Mouse (Mus musculus): Measurements from ENCODE around the gene Btbd3.

The Btbd3 gene

DNA sequence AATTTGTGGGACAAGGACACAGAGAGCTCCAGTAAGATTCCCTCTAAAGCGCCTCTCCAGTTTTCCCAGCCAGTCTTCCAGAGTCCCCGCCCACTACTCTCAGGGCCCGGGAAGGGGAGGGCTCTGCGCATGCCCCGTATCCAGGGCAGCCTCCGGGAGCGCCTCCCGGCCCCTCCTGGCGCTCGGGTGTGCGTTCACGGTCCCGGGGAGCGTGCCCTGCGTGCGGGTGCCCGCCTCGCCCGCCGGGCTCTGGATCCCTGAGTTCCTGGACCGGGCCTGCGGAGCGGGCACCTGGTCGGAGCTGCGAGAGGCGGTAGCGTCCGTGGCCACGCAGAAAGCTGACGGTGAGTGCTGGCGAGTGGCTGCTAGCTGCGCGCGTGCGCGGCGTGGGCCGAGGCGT lies at the start of gene Btbd3:
Gene Btbd3 (plus strand): TSS at position 155 of the 400 bp plus-strand sequence.
- peak; percentile 7 for DNase-seq (ENCODE audit: low spot score)

DNA sequence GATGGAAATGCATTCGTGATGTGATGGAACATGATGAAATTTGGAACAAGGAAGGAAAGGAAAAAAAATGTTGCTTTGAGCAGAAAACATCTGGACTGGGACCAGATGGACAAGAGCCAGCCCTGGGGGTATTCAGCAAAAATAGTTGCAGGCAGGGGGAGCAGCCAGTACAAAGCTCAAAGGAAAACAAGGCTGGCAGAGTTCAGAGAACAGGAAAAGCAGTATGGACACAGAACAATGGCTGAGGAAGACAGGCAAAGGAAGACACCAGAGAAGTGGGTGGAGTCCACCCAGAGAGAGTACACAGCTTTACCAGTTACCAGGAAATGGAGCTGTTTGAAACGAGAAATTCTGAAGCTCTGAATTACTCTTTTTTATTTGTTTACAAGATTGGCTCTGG lies 40.8 kb upstream of the Btbd3 start:
- DNase-seq (ENCODE audit: low spot score), result no peak

DNA sequence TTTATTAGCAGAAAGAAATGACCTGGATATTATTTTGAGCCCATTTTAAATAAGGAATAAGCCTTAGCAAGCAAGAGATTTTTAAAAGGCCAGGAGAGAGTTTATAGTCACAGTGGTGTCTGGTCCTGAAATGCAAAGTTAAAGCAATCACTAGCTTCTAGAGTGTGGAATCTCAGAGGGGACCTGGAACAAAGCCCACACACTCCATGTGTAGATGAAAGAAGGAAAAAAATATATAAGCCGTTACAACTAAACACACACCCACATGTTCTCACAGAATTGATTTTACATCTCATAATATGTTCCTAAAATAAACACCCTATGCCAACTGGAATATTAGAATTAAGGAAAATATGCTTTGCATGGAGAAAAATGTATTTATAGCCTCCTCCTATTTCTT lies 36.1 kb upstream of the Btbd3 start:
- no peak for DNase-seq (ENCODE audit: low spot score)

DNA sequence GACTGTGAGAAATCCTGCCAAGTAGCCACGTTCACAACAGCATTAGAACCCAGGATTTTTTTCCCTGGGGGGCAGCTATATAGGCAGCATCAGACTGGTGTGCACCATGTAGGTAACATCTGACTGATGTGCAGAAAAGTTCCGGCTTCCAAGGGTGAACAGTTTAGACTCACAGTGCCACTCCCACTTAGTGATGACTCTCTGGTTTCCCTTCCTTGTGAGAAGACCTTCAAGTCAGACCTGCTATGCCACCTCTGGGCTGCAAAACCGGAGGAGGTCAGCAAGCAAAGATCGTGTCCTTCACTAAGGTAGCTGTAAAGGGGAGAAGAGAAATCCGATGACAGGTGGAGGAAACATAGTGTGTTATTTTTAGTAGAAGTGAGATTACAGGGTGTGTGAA lies 24.1 kb upstream of the Btbd3 start:
- DNase-seq (ENCODE audit: low spot score), result no peak

DNA sequence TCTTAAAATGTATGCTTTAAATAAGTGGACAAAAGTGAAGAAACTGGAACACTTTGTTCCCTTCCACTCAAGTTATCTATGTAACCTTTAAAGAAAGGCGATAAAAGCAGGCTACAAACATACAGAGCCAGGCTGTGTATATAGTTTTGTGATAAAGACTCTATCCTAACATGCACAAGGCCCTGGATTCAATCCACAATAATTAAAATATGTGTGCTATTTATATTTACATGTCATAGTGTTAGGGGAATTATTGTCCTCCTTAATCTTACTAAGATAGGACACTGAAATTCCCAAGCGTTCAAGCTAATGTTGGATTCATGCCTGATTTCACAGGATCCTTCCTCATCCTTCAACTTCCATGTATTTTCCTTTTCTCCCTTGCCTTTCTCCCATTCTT lies 20.2 kb upstream of the Btbd3 start:
- DNase-seq (ENCODE audit: low spot score), result no peak

DNA sequence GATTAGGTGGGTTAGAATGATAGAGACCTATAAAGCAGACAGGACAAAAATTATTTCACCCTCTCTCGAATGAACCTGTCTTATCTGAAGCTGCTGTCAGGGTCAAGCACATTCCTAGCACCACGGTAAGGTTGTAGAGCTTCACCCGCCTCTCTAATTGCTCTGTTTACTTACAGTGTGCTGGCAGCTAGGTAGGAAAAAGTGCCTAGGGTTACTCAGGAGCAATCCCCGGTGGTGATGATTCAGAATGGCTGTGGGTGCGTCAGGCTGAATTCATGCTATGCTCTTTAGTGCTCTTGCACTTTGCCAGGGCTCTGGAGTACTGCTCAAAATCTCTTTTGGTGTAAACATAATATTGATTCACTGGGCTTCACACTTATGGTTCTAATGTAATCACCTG lies 13.9 kb upstream of the Btbd3 start:
- DNase-seq (ENCODE audit: low spot score), result no peak

DNA sequence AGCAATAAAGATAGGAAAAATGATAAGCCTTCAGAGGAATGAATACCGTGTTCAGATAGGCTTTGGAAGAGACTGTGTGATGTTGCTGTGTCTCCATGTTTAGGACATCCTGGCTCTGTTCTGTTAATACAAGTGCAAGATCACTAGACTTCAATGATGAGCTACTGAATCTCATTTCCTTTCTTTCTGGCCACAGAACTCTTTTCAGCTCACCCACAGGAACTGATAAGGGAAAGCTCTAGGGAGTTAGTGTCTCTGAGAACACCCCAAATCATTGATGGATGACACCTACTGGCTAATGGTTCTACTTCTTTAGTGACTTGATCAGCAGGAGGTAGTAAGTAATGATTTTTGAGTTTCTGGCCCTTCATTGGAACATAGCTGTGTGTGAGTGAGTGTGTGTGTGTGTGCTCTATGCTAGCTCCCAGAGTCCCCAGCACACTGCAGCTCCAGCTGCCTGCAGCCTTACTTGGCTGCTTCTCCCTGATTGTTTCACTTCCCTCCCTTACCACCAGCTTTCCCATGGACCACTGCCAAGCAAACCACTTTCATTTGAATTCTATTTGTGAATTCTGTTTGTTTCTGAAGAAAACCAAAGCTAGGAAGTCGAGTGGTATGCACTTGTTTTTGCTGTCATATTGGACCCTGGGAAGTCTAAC lies 10.6 kb upstream of the Btbd3 start:
- DNase-seq (ENCODE audit: low spot score), result no peak

DNA sequence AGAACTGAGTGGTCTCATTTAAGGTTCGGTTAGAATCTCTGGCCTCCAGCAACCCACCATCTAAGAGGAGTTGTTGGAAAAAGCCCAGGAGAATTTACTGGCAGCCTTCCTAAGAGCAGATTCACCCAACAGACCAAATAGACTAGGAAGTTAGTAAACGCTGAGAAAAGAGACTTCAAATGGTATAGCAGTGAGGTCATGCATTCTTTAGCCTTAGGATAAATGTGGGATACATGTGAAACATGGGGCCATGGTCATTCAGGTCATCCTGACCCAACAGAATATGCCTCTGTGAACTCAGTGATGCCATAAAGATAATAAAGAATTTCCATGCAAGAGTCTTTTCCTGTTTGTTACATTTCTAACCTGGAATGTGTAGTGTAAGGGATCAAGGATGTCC lies 8.4 kb upstream of the Btbd3 start:
- no peak for DNase-seq (ENCODE audit: low spot score)

DNA sequence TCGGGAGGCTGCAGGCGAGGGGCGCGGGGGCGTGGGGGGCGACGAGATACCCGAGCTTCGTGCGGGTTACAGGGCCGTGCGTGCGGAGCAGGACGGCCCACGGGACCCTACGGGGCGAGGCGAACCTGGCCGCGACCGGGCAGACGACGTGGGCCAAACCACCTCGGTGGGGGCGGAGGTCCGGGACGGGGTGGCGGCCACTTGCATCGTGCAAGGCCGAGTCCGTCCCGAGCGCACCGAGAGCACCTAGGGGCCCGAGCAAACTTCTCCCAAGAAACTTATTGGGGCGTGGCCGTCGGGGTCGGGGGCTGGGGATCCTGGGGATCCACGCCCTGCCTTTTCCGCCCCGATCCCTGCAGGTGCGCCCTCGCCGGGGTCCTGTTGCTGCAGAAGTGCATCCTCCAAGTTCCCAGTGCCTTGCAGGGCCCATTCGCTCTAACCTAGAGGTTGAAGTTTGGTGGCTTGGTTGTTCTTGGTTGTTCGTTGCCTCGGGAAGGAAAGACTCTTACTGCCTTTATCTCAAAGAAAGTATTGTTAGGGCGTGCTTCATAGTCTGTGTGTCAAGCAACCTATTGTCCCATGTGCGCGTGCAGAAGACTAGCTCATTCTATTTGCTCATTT lies 596 bp downstream of the Btbd3 start:
- DNase-seq (ENCODE audit: low spot score), result no peak

DNA sequence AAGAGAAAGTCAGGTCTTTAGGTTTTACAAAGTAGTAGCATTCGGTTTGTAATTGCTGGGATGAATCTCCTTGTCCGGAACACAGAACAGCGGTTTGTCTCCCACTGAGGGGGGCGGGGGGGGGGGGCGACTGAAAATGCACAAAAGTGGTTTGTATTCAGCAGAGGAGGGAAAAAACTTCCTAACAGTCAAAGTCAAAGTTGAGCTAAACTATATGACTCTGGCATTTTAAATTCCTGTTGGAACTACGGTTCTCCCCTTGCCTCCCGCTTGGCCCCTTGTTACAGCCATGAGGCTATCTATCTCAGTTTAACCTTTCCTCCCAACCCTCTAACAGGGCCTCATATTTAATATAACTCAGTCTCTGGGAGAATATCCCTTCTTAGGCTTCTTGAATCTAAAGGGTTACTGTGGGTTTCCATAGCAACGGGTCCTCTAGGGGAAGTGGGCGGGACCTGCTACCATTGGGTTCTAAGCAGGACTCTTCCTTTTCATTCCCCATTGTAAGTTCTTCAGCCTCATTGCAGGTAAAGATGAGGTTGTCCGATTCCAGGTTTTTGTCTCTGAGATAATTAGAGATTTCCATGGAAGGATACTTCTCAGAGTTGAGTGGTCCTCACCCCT lies 1.4 kb downstream of the Btbd3 start:
- DNase-seq (ENCODE audit: low spot score), result peak; percentile 14

DNA sequence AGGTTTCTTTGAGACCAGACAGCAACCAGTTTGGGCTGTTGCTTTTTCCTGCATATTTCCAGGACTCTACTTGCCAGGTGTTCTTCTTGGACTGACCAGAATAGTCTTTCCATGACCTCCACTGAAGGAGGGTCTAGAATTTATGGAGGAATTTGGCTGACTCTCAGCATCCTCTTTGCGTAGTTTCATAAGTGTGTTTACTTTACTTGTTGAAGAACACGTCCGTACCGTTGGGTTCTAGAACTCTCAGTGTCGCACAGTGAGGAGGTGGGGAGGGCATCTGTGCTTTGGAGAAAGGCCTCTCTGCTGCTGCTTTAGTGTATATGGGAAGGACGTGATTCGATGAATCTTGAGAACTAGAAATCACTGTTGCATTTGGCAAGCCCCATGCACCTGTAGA lies 4.8 kb downstream of the Btbd3 start:
- no peak for DNase-seq (ENCODE audit: low spot score)

DNA sequence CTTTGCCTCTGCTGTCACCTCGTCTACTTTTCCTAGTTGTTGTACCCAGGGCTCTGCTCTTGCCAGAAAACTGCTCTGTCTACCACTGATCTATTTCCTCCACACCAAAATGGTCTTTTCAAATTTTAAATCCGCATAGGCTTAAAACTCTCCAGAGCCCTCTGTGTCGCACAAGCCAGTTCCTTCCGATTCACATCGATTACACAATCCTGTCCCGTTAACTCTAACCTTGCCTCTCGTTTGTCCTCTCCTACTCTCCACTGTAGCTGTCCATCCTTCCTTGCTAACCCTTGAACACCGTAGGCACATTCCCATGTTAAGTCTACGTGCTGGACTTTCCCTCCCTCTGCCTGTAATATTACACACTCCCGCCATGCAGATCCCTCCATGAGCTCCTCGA lies 6.5 kb downstream of the Btbd3 start:
- DNase-seq (ENCODE audit: low spot score), result no peak

DNA sequence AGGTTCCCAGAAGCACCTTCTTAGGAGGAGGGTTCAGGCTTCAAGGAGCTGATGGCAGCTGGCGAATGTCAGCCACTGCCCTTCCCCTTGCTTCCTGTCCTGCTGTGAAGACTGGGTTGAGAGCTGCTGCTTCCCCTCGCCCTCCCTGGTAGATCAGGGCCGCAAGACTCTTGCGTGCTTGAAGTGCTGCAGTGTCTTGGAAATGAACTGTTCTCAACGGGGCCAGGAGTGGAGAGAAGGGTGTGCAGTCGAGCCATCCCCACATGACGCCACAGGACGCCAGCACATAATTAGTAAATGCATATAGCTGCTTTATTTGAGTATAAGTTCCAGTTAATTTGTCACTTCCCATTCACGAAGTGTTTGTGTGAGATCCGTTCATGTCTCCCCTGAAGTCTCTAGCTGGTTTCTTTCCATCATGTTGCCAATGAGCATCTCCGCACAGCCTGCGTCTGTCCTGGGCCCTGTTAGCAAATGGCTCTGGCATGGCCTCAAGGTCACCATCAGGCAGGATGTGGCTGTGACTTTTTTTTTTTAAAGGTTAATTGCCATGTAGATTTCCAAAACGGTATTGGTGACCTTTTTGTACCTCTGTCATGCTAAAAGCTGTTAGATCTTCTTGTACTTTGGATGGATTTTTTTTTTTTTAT lies 9.1 kb downstream of the Btbd3 start:
- no peak for DNase-seq (ENCODE audit: low spot score)

DNA sequence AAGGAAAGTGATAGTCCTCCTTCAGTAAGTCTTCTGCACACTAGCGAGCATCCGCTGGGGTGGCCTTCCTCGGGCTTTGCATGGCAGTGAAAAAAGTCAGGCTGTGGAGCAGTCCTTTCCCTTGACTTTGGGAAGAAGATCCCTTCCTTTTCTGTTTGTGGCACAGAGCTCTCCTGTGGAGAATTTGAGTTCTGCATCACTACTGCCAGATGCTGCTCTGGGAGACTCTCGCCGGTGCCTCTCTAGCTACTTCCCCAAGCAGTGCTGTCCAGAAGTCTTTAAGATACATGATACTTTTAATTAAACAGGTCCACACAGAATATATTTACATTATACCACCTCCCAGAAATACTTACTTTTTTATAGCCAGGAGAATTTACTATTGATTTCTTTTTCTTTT lies 10.3 kb downstream of the Btbd3 start:
- no peak for DNase-seq (ENCODE audit: low spot score)

DNA sequence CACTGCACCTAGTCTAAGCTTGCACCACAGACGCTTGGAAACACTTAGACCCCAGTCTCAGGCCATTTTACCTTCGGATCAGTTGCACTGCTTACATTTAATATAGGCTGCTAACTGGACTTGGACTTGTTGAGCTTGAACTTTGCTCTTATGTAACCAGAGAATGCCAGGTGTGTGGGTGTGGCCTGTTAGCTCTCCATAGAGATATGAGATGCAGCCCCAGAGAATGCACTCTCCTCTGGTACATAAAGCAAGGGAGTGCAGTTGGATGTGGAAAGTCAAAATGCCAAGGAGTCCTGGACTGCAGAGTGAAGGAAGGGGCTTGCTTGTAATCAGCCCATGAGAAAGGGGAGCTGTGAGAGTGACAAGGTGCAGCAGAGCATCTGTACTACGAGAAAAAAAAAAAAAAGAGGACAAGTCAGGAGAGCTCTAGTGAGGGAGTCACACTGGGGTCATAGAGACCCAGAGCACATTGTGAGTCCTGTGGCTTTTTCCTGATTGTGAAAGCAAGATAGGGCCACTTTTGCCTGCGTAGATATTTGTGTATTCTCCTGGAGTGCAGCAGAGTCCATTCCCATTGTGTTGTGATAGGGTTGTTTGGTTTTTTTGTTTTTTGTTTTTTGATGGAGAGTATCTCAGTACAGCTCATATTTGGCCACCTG lies 11.6 kb downstream of the Btbd3 start:
- DNase-seq (ENCODE audit: low spot score), result no peak

DNA sequence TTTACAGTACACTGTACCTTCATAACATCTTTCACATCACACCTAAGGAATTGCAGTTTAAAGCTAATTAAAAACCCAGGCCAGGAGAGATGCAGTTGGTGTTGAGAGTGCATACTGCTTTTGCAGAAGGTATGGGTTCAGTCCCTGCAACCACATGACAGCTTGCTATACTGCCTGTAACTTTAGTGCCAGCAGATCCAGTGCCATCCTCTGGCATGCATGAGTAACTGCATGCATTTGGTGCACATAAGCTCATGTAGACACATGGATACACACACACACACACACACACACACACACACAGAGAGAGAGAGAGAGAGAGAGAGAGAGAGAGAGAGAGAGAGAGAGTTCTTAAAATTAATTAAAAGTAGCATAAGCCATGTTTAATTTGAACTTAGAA lies 13.0 kb downstream of the Btbd3 start:
- no peak for DNase-seq (ENCODE audit: low spot score)

DNA sequence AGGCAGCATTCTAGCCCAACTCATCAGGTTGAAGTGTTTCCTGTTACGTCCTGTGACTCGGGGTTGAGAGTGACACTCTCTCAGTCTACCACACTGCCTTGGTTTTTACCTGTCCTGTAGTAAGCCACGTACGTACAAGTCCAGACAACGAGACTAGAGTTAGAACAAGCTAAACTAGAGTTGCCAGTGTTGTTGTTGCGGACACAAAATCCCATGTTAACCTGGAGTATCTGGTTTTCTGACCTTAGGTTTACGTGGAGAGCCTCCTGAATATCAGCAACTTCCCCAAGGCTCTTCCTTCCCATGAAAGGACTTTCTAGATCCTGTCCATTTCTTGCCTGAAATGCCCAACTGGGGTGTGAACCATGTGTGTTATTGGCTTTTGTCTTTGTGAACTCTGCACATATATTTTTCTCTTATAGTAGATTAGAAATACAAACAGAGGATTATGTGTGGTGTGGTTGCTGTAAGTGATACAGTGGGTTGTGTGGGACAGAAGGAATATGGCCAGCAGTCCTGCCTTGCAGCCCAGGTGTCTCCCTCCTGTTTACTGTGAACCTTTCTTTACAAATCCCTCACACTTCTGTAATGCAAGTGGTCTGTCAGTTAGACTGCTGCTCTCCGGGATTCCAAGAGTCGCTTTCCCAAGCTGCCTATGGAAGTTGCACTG lies 17.2 kb downstream of the Btbd3 start:
- DNase-seq (ENCODE audit: low spot score), result no peak

DNA sequence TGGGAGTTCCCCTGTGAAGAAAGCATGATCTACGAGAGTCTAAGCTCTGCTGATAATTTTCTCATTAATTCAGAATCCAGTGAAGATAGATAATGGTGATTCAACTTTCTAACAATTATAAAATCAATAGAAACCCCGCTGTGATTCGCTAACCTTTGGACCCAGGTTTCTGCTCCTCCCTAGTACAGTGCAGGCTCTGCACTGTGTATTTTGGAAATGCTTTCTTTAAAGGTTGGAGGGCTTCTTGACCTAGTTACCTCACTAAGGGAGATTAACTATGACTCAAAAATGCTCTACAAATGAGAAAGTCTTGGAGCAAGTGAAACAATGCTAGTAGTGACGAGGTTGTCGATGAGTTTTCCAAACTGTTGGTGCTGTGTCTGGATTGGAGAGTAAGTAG lies 17.7 kb downstream of the Btbd3 start:
- DNase-seq (ENCODE audit: low spot score), result no peak

DNA sequence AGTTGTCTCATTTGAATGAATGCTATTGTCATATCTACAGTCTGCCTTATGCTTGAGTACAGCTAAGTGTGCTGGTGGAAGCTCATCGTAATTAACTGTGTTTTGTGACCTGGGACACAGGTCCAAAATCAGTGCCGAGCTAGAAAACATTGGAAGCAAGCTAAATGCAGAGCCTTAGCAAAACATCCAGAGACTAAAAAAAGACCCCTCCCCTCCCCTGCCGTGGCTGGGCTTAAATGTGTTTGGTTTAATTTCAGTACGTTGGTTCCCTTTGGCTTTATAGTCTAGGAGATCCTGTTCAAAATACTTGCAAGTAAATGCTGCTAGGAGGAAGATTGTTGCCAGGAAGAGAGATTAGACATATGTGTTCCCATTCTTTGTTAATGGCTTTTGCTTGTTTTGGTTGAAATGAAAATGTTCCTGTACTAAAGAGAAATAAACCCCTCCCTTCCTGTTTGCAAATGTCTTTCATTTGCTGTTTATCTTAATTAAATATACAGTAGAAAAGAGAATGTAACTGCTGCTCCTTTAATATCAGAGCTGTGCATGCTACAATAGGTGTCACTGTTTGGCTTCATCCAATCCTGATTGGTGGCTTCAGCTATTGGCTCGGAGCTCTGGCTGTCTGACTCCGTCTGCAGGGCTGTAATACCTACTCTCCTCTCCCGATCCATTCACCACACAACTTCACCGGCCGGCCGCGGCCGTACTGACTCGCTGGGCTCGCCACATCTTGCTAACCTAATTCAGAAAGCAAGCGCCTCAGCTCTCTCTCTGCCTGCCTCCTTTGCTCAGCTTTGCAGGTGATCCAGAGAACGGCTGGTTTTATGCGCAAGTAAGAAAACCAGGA lies 21.7 kb downstream of the Btbd3 start:
- DNase-seq (ENCODE audit: low spot score), result no peak

DNA sequence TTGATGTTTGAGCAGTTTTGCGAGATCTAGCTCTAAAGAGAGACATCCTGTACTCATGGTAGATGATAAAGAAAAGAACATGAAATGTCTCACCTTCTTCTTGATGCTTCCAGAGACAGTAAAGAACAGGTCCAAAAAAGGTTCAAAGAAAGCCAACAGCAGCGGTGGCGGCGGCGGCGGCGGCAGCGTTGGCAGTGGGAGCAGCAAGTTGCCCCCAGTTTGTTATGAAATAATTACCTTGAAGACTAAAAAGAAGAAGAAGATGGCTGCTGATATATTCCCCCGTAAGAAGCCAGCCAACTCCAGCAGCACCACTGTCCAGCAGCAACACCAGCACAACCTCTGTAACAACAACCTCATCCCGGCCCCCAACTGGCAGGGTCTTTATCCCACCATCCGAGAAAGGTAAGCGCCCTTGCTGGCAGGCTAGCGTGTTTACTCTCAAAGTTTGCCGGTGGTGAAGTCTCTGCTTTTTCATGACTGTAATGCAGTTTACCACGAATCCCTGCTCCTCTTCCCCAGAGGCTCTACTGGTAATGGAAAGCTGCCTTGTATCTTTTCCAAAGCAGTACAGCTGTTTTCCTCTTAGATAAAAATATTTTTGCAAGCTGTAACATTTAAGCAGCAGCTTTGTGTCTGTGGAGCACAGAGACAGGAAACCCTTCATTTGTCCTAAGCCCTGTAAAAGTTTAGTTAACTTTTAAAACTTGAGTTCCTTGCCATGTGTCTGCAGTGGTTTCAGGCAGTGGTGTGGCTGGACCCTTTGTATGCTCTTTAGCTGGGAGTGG lies 22.7 kb downstream of the Btbd3 start:
- no peak for DNase-seq (ENCODE audit: low spot score)

Data from c-Kit-positive CD71-positive TER-119-positive erythroid progenitor cells, embryonic 14.5 days (primary cell).